Mouse (Mus musculus): ENCODE measurements at regions not wholly inside any gene's neighbourhood (a gene's known extent, or its start where the extent isn't known, plus 50 kb on each side); places are given as distances from the start of the nearest gene placed in this dataset.
"Not testable (repeated sequence)": the region's sequence is repeated elsewhere in the genome, so short reads cannot be mapped to it uniquely, and the experiment has no call there.

DNA sequence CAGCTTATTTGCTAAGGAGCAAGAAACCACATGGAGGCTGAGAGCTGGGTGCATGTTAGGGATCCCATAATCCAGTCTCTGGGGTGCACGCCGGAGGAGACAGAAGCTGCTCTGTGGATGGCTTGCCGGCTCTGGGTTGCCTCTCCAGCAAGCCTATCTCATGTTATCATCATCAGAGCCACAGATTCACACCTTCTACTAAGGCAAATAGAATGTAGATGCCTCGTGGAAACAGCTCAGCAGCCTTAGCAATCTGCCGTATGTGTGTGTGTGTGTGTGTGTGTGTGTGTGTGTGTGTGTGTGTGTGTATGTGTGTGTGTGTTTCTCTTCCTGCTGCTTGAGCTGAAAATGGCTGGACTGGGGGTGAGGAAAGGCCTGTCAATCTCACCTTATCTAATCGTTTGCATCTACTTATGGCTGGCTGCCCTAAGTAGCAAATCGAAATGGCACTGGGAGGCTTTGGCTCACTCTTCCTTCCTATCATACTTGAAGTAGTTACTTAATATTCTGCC lies 191.7 kb downstream of the Dact1 start:
- CTCF ChIA-PET: interaction anchor here in 1 of 4 experiments (0.5 kb wide), 1 partner anchor 218 kb away, joined by 3 read pairs; no protein-coding TSS in a partner anchor
- POLR2A ChIA-PET: interaction anchor here in 1 of 4 experiments (1.4 to 1.5 kb wide), 2 partner anchors 21 to 24 kb away, joined by 3 to 4 read pairs; no protein-coding TSS in a partner anchor

DNA sequence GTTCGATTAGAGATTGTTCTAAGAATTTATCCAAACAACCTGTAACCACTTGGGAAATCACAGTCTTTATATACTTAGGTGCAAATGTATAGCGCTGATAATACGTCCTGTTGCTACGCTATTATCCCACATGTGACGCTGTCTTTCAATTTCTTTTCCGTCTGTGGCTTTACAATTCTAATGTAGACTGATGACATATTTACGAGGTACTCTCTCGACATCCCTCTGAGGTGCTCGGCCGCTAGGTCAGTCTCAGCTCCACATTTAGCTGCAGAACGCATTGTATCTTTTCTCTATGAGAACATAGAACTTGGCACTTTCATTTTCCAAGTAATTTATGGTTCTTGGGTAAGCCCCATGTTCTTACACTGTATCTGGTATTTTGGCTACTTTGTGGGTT lies 193.6 kb downstream of the Dact1 start:
- ChIA-PET CTCF (interaction anchor here in 1 of 4 experiments (0.6 kb wide), 1 partner anchor 319 kb away, joined by 3 read pairs; no protein-coding TSS in a partner anchor), POLR2A (no interaction called here)

DNA sequence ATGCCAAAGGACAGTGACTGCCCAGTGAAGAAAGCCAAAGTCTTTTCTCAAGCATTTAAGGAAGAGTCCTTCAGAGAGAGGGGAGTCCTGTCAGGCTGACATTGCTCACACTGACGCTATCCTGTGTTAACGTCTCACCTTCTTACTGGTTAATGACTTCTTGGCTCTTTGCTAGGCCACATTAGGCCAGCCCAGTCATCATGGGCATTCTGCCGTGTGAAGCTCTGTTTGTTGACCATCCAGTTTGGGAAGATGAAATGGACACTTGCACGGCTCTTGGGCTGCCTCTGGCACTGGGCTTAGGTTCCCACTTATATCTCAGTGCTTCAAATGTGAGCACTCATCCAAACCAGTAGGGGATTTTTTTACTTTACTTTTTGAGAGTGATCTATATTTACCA lies 196.5 kb downstream of the Dact1 start:
- POLR2A ChIA-PET: interaction anchor here in 2 of 4 experiments (0.7 to 1.5 kb wide), 2 partner anchors 10 to 132 kb away, joined by 3 to 4 read pairs; no protein-coding TSS in a partner anchor
- CTCF ChIA-PET: no interaction called here

DNA sequence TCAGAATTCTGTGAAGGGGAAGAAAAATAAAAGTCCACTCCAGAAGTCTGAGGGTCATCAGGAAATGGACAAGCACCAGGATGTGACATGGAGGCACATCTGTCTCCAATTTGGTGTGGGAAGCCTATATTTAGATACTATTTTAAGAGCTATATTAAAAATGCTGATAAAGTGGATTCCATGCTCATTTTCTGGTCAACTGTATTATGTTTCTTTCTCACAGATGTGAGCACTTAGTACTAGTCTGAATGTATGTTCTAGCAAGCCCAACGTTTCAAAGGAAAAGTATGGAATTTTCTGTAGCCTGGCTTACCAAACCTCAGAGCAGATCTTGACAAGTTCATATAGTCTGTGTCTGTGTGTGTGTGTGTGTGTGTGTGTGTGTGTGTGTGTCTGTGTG lies 197.0 kb downstream of the Dact1 start:
- ChIA-PET POLR2A (interaction anchor here in 2 of 4 experiments (0.7 to 1.5 kb wide), 3 partner anchors 10 to 132 kb away, joined by 3 to 4 read pairs (median 3); no protein-coding TSS in a partner anchor), CTCF (interaction anchor here in 1 of 4 experiments (0.7 kb wide), 1 partner anchor 171 kb away, joined by 5 read pairs; no protein-coding TSS in a partner anchor)

DNA sequence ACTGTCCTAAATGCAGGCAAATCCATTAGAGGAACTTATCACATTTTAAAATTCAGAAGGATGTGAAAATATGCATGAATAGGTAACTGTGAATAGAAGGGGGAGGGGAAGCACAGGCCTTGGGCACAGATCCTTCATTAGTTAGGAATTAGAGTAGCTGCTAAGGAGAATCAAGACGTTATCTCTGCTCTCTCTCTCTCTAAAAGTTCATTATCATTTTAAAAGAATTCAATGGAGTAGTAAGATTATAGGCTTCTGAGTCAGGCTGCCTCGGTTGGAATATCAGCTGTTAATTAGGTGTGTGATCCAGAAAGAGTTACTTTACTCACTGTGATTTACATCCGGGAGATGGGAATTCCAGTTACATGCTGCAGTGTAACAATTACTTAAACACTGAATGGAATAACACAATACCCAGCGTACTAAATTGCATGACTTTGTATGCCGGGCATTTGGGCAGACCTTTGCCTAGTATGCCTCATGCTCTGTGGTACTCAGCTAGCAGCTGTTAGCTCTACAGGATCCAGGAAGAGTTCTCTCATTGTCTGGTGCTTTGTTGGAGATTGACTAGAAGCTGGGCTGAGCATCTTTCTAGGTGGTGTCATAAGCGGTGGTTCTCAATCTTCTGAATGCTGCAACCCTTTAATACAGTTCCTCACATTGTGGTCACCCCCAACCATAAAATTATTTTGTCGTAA lies 203.4 kb downstream of the Dact1 start:
- CTCF ChIA-PET: interaction anchor here in 1 of 4 experiments (0.6 kb wide), 1 partner anchor 17 kb away, joined by 4 read pairs; no protein-coding TSS in a partner anchor
- POLR2A ChIA-PET: no interaction called here

DNA sequence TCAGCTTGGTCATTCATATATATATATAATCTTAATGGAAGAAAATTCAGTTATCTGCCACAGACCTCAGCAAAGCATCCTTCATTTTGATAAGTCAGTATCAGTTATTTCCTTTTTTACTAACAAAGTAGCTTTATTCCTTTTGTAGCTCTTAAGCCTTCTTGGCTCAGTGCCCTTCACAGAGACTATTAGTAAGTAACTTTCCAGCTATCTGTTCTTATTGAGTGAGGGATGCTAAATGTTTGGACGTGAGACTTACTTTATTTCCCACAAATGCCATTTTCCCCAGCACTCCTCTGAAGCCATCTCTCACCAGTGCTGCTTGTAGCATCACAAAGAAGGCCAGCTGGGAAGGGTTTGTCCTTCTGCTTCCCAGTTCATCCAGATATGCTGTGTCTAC lies 209.8 kb downstream of the Dact1 start:
- ChIA-PET CTCF (no interaction called here), POLR2A (interaction anchor here in 1 of 4 experiments (0.7 kb wide), 1 partner anchor 1426 kb away, joined by 3 read pairs; no protein-coding TSS in a partner anchor)

DNA sequence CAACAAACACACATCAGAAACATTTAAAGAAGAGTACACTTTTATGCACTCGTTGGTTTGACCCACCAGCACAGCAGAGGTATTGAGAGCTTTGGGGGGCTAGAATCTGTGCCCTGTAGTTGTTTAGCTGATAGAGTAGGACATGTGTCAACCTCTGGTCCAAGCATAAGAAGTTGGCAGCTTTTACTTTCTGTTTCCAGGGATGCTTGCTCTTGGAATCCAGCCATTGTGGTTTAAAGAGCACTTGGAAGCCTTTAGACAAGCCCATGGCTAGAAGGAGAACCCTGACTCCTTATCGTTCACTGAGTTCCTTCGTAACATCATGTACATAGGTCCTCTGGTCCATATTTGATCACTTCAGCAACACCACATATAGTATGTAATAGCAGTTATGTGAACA lies 212.3 kb downstream of the Dact1 start:
- ChIA-PET CTCF (no interaction called here), POLR2A (no interaction called here)

DNA sequence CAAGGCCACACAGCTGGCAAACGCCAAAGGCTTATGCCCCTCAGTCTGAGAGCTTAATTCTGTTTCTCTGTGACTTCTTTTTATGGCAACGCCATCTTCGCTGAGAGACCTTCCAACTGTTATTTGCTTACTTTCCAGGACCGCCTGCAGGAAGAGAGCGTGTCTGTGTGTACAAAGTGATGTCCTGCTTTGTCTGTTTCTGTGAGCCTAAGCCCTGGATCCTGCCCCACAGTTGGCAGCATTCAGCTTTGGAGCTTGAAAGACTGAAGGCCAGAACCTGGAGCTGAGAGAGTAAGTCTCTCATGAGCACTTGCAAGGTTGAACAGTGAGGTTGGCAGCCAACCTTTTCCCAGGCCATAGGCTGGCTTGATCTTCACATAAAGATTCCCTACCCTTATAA lies 212.8 kb downstream of the Dact1 start:
- ChIA-PET CTCF (no interaction called here), POLR2A (interaction anchor here in 1 of 4 experiments (0.6 kb wide), 1 partner anchor 1103 kb away, joined by 6 read pairs; no protein-coding TSS in a partner anchor)

DNA sequence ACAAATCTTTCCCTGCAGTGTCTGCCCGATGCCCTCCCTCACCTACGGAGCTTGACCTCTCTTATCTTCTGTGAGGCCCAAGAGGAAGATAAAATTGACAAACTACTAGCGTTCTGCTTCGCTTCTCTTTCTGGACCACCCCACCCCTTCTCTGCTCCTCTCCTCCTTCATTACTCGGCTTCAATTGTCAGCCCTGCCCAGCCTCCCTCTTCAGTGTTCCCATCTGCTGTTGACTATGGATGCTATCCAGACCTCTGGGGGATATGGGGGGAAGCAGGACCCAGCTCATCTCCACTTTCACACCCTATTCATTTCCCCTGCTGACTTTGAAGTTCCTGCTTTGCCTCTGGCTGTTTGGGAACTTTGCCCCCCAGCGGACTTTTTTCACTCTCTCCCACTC lies 214.5 kb downstream of the Dact1 start:
- ChIA-PET CTCF (no interaction called here), POLR2A (interaction anchor here in 2 of 4 experiments (0.6 to 1.3 kb wide), 2 partner anchors 15 to 351 kb away, joined by 3 read pairs; no protein-coding TSS in a partner anchor)

DNA sequence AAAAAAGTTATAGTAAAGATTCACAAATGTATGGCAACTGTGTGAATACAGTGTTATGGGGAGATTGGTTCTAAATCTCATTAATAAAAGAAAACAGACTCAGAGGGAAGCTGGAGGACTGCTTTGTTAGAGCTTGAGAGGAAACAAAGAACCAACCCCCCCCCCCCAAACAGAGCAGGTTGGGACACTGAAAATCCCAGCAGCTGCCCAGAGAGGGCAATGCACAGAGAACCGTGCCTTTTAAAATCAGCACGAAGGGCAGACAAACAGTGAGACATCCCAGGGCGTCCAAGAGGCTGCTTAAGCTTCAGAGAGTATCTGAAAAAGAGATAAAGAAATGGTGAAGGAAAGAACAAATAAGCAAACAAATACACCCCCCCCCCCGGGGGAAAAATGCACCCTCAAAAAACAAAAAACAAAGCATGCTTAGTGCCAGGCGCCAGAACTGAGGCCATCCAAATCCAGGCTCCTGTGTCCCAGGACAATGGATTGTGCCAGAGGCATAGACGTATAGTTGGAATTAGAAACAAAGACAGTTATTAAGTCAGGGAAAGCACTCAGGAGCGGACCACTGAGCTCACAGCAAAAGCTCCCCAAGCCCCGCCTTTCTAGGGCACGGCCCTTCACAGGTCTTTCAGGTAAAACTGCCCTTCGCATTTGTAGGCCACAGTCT lies 215.7 kb downstream of the Dact1 start:
- POLR2A ChIA-PET: interaction anchor here in 3 of 4 experiments (0.6 to 1.5 kb wide), 18 partner anchors 9 to 551 kb away, joined by 3 to 8 read pairs (median 3); partner anchors contain the start of genes Arid4a (in 1 of the 3) and Psma3 (in 1 of the 3)

DNA sequence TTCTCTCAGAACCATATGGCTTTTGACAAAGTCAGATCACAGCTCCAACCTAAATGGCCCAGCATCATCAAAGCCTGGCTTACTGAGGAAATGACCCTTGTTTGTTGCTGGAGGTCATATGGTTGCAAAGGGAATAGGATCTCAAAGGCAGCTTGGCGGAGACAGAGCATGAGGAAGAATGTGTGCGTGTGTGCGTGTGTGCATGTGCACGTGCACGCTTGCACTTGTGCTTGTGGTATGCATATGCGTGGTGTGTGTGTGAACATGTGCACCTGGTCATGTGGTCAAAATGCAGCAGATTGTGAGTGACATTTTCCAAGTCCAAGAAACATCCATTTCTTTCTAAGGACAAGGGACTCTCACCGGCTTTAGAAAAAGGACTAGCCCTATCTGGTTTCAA lies 216.9 kb downstream of the Dact1 start:
- CTCF ChIA-PET: interaction anchor here in 2 of 4 experiments (0.5 to 1.4 kb wide), 3 partner anchors 28 to 1080 kb away, joined by 3 to 4 read pairs (median 3); no protein-coding TSS in a partner anchor
- POLR2A ChIA-PET: interaction anchor here in 3 of 4 experiments (0.6 to 1.5 kb wide), 10 partner anchors 7 to 552 kb away, joined by 3 to 4 read pairs (median 3); partner anchors contain the start of gene Psma3 (in 1 of the 3)

More for the DNA sequence above, 215.7 kb downstream of the Dact1 start:
- CTCF ChIA-PET: interaction anchor here in 2 of 4 experiments (0.5 to 1.4 kb wide), 3 partner anchors 27 to 214 kb away, joined by 3 to 6 read pairs (median 4); no protein-coding TSS in a partner anchor

DNA sequence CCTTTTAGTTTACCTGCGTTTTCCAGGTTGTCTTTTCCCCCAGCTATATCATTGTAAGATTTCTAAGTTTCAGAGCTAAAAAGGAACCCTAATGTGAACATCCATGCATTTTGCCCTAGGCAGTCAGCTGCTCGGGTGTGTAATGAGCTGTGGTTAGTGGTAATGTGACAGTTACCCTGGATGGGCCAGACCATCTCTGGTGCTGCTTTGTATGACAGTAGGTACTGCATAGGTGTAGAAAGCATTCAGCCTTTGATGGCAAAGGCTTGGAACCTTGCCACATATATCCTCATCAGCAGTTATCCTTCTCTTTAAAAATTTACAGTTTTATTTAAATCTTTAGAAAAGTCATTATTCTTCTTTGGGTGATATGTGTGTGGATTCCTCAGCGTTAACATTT lies 222.5 kb downstream of the Dact1 start:
- ChIA-PET POLR2A (no interaction called here), CTCF (interaction anchor here in 1 of 4 experiments (1.0 kb wide), 1 partner anchor 34 kb away, joined by 3 read pairs; no protein-coding TSS in a partner anchor)

DNA sequence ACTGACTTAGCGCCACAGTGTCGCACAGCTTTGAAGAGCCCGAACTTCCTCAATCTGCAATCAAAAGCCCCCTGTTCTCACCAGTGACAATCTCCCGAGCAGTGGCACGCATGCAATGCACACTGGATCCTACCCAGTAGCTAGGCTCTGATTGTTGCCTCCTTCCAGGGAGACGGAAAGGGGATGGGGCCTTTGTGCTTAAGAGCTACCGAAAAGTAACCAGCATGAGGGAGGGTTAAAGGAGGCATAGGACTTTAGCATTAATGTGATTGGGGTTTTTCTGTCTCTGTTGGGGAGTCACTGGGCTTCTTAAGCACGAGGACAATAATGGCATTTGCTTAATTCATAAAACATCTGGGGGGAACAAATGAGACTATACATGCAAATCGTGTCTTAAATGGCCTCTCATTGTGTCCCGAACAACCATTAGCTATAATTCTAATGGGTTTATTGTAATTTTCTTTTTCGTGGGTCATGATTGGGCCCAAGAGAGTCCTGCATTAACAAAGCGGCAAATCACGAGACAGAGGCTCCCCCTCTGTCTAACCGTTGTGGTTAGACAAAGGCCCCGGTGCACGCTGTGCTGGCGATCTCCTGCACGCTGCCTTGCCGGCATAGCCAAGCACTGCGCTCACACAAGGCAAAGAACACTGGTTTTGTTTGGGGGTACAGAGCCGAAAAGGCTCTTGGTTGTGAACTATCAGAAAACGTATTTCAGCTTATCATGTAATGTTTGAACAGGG lies 223.2 kb downstream of the Dact1 start:
- POLR2A ChIA-PET: interaction anchor here in 2 of 4 experiments (0.6 to 1.3 kb wide), 4 partner anchors 16 to 1042 kb away, joined by 3 to 5 read pairs (median 3); no protein-coding TSS in a partner anchor
- CTCF ChIA-PET: interaction anchor here in 1 of 4 experiments (1.0 kb wide), 1 partner anchor 35 kb away, joined by 3 read pairs; no protein-coding TSS in a partner anchor

DNA sequence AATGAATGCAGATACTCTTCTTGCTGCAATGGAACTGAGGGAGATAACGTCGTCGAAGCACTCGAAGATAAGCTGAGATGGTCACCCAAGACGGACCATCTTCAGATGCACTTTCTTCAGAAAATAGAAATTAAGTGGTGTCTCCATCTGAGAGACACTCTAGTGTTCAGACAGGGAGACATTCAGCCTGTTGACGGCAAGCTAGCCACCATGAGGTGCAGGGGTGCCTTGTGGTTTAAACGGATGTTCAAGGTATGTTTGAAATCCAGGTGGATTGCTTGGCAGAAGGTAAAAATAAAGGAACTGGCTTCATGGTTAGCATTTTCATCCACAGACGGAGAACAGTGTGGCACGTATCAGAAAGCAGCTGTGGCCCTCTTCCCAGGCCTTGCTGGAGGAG lies 224.0 kb downstream of the Dact1 start:
- ChIA-PET POLR2A (interaction anchor here in 2 of 4 experiments (0.8 to 1.3 kb wide), 5 partner anchors 8 to 19 kb away, joined by 3 to 5 read pairs (median 3); no protein-coding TSS in a partner anchor), CTCF (no interaction called here)

DNA sequence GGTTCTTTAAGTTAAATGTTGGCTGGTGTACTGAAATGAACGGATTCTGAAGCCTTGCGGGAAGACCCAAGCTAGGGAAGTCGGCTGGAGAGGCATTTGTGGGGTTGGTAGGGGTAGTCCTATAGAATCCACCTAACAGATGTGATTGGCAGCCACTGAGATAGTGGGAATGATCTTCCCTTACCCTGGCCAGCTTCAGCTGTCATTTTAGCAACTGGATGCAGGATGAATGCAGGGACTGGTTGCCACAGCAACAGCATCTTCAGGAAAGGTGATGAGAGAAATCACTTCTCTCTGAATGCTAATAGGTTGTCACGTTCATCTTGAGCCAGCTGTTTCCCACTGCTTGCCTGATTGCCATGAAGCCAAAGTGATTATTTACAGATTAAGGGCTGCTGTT lies 224.5 kb downstream of the Dact1 start:
- POLR2A ChIA-PET: interaction anchor here in 2 of 4 experiments (0.8 kb wide), 2 partner anchors 8 kb away, joined by 3 read pairs; no protein-coding TSS in a partner anchor
- CTCF ChIA-PET: no interaction called here

DNA sequence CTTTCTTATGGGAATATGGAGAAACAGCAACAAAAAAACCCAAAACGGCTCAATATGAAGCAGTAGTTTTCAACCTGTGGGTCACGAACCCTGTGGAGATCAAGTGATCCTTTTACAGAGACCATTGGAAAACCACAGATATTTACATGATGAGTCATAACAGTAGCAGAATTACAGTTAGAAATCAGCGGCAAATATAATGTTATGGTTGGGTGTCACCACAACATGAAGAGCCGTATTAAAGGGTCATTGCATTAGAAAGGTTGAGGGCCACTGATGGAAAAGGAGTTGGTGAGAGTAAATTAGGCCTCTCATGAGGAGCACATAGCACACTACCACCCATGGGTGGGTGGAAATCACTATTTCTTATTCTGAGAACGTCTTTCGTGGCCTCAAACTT lies 225.6 kb downstream of the Dact1 start:
- ChIA-PET POLR2A (interaction anchor here in 1 of 4 experiments (0.8 kb wide), 1 partner anchor 240 kb away, joined by 3 read pairs; no protein-coding TSS in a partner anchor), CTCF (no interaction called here)

DNA sequence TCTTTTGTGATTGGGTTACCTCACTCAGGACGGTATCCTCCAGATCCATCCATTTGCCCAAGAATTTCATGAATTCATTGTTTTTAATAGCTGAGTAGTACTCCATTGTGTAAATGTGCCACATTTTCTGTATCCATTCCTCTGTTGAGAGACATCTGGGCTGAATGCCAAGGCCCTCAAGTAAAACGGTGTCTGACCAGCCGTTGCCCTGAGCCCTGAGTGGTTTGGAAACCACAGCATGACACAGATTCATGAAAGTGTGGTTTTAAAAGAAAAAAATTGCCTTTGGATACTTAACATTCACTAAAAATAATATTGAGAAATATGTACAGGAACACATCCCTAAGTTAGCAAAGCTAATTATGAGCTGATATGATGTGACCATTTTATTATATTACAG lies 226.1 kb downstream of the Dact1 start:
- POLR2A ChIA-PET: not testable (repeated sequence)

DNA sequence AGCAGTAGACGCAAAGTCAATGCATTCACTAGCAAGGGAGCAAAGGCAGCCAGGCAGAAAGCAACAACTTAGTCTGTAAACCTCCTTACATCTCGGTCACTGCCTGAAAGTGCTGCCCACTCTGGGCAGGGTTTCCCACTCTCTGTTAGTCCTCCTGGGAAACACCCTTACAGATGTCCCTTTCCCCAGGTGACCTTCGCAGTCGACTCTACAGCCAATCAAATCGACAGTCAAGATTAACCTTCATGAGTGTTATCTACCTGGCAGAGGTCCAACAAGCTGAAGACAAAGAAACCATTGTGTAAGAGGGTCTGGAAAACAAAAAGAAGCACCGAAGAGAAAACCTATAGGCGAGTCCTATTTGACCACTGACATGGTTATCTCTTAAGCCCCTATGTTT lies 229.0 kb downstream of the Dact1 start:
- CTCF ChIA-PET: interaction anchor here in 1 of 4 experiments (1.0 kb wide), 1 partner anchor 38 kb away, joined by 3 read pairs; no protein-coding TSS in a partner anchor

More for the DNA sequence above, 226.1 kb downstream of the Dact1 start:
- CTCF ChIA-PET: not testable (repeated sequence)

More for the DNA sequence above, 229.0 kb downstream of the Dact1 start:
- POLR2A ChIA-PET: interaction anchor here in 1 of 4 experiments (0.7 kb wide), 1 partner anchor 680 kb away, joined by 4 read pairs; no protein-coding TSS in a partner anchor
